Comparison of ENCODE assay signal across 10 mouse cellular contexts in genomic region chr14:21101562-21101961, GRCm38 (mm10). TPM values are rescaled to one million over a fixed set of nuclear protein-coding genes. Genes with fewer than 3 reads are reported as not detected.
DNase-seq lines count a peak whose midpoint lies in the region; ATAC-seq lines count a peak whose summit lies in the region.
"Had no signal": no experiment of that assay in that cellular context is flagged by ENCODE, and none has a peak within 500 bp of the region (broad histone marks: within the 10 kb centered on the region; RNA-seq: fewer than 3 reads in every experiment).

No protein-coding gene starts in this region.

- H3K4me3 ChIP-seq in stomach, embryonic 16.5 days (replicated peaks; ENCODE audit: low read length) = no peak overlapping the region
- H3K4me3 ChIP-seq in hindbrain, embryonic 10.5 days = no peak overlapping the region
- no peak overlapping the region for H3K4me3 ChIP-seq in intestine, embryonic 16.5 days (ENCODE audit: low read length)
- H3K4me3 ChIP-seq: midbrain, embryonic 12.5 days had no signal

- H3K4me1 ChIP-seq in stomach, embryonic 16.5 days (ENCODE audit: control insufficient read depth, insufficient read depth, low read length) = no peaks in the 10 kb centered on the region; the same call in 1 of the 2 replicates
- H3K4me1 ChIP-seq in hindbrain, embryonic 10.5 days (replicated peaks) = 0 out of 2 replicates have a peak, but pooled peaks cover 8% of the 10 kb centered on the region
- peaks cover 11% of the 10 kb centered on the region; the same call in 1 of the 2 replicates for H3K4me1 ChIP-seq in intestine, embryonic 16.5 days (ENCODE audit: control insufficient read depth, insufficient read depth, low read length)

- H3K9me3 ChIP-seq in stomach, embryonic 16.5 days (replicated peaks; ENCODE audit: control insufficient read depth, low read length) = no peaks in the 10 kb centered on the region
- H3K9me3 ChIP-seq in hindbrain, embryonic 10.5 days = no peaks in the 10 kb centered on the region
- no peaks in the 10 kb centered on the region for H3K9me3 ChIP-seq in intestine, embryonic 16.5 days (ENCODE audit: control insufficient read depth, low read length)
- H3K9me3 ChIP-seq: midbrain, embryonic 12.5 days had no signal

- DNase-seq in thymus, postnatal 25 days = peak; percentile 8
- DNase-seq in thymus, postnatal 14 days = no peak
- DNase-seq in gastrocnemius, postnatal 25 days = peak; percentile 55
- DNase-seq in kidney, postnatal 36 days = peak; percentile 23 to 28
- no peak for DNase-seq in hindbrain, embryonic 10.5 days (ENCODE audit: low spot score)
- DNase-seq in spleen, postnatal 14 days (ENCODE audit: low spot score in 2 of 2) = no peak
- DNase-seq: forebrain, postnatal 0 days had no signal

- H3K4me2 ChIP-seq in stomach, embryonic 16.5 days (ENCODE audit: low read depth, low read length) = no peak overlapping the region
- no peak overlapping the region for H3K4me2 ChIP-seq in intestine, embryonic 16.5 days (ENCODE audit: low read depth, low read length)
- H3K4me2 ChIP-seq: midbrain, embryonic 12.5 days had no signal

- ATAC-seq in stomach, embryonic 16.5 days (ENCODE audit: insufficient read depth, low FRiP score) = no peak
- no peak for ATAC-seq in intestine, embryonic 16.5 days
- ATAC-seq: forebrain, postnatal 0 days had no signal

- no peaks in the 10 kb centered on the region for H3K27me3 ChIP-seq in stomach, embryonic 16.5 days (ENCODE audit: control insufficient read depth, insufficient read depth, low read length)
- no peaks in the 10 kb centered on the region for H3K27me3 ChIP-seq in hindbrain, embryonic 10.5 days (ENCODE audit: insufficient read depth, poor library complexity, severe bottlenecking)
- H3K27me3 ChIP-seq in intestine, embryonic 16.5 days (replicated peaks; ENCODE audit: control insufficient read depth, insufficient read depth, low read length) = no peaks in the 10 kb centered on the region
- H3K27me3 ChIP-seq: midbrain, embryonic 12.5 days had no signal

- H3K9ac ChIP-seq in stomach, embryonic 16.5 days (ENCODE audit: low read length) = no peak overlapping the region
- no peak overlapping the region for H3K9ac ChIP-seq in intestine, embryonic 16.5 days (ENCODE audit: low read depth, low read length)
- H3K9ac ChIP-seq: forebrain, postnatal 0 days; midbrain, embryonic 12.5 days had no signal

- peak overlapping the region; percentile 66; the same call in 1 of the 2 replicates for H3K27ac ChIP-seq in stomach, embryonic 16.5 days (ENCODE audit: low read length)
- no peak overlapping the region for H3K27ac ChIP-seq in hindbrain, embryonic 10.5 days
- H3K27ac ChIP-seq in intestine, embryonic 16.5 days (ENCODE audit: low read length) = no peak overlapping the region; the same call in 1 of the 2 replicates
- H3K27ac ChIP-seq: midbrain, embryonic 12.5 days had no signal

- no peaks in the 10 kb centered on the region for H3K36me3 ChIP-seq in stomach, embryonic 16.5 days (ENCODE audit: control insufficient read depth, insufficient read depth, low read length)
- no peaks in the 10 kb centered on the region for H3K36me3 ChIP-seq in hindbrain, embryonic 10.5 days
- no peaks in the 10 kb centered on the region for H3K36me3 ChIP-seq in intestine, embryonic 16.5 days (ENCODE audit: control insufficient read depth, insufficient read depth, low read length)
- H3K36me3 ChIP-seq: midbrain, embryonic 12.5 days had no signal

- 31% methylated on average over 7 of the region's 7 CpGs for WGBS in stomach, embryonic 16.5 days
- 68% methylated on average over 7 of the region's 7 CpGs for WGBS in hindbrain, embryonic 10.5 days
- 36% methylated on average over 7 of the region's 7 CpGs for WGBS in intestine, embryonic 16.5 days

RNA-seq across cellular contexts. Expression of gene Adk, which starts 49.2 kb away (rescaled TPM):
- 100 to 1,000 TPM in 1 of 2 experiments, 10 to 100 TPM in 1; 96.4 to 109 TPM for total RNA-seq in gastrocnemius, postnatal 25 days (2021)
- polyA plus RNA-seq in stomach, embryonic 16.5 days (2015; fragmentation: Nextera tagmentation; extraction: Ambion mirVana) = 138 and 151 TPM in 2 replicates
- polyA plus RNA-seq in hindbrain, embryonic 10.5 days (2016; fragmentation: Nextera tagmentation; extraction: Ambion mirVana) = 115 and 146 TPM in 2 replicates
- 244 and 262 TPM in 2 replicates for polyA plus RNA-seq in intestine, embryonic 16.5 days (2015; fragmentation: Nextera tagmentation; extraction: Ambion mirVana)

RNA-seq across cellular contexts. Expression of gene Ap3m1, which starts 49.3 kb away (rescaled TPM):
- total RNA-seq in gastrocnemius, postnatal 25 days (2021) = 10 to 100 TPM; 32.5 to 34.9 TPM
- 66.4 and 73.8 TPM in 2 replicates for polyA plus RNA-seq in stomach, embryonic 16.5 days (2015; fragmentation: Nextera tagmentation; extraction: Ambion mirVana)
- polyA plus RNA-seq in hindbrain, embryonic 10.5 days (2016; fragmentation: Nextera tagmentation; extraction: Ambion mirVana) = 99.0 and 110 TPM in 2 replicates
- 82.1 and 93.0 TPM in 2 replicates for polyA plus RNA-seq in intestine, embryonic 16.5 days (2015; fragmentation: Nextera tagmentation; extraction: Ambion mirVana)

Comparison
In these comparisons a context has a peak if more than half of its experiments do, and no peak if none do; other contexts are left out.
1. DNase-seq: peak in thymus, postnatal 25 days (single experiment), gastrocnemius, postnatal 25 days (single experiment) and kidney, postnatal 36 days (2 of 2); none in thymus, postnatal 14 days (single experiment), hindbrain, embryonic 10.5 days (single experiment) and spleen, postnatal 14 days (0 of 2).